Mouse (Mus musculus): ENCODE measurements around the gene Ssbp1.

The Ssbp1 gene

GRCm38 (mm10) chr6:40465710-40466109, 5.4 kb upstream of the Ssbp1 start:
- no peak for DNase-seq (ENCODE audit: low spot score)

- DNase-seq (ENCODE audit: low spot score), result no peak
Observed at GRCm38 (mm10) chr6:40471720-40472010, 513 bp downstream of the Ssbp1 start.

GRCm38 (mm10) chr6:40476132-40476531, 5.0 kb downstream of the Ssbp1 start:
- DNase-seq (ENCODE audit: low spot score), result no peak

- DNase-seq (ENCODE audit: low spot score), result no peak
Observed at GRCm38 (mm10) chr6:40479705-40480104, 8.6 kb downstream of the Ssbp1 start.

GRCm38 (mm10) chr6:40482318-40482717, 11.2 kb downstream of the Ssbp1 start:
- no peak for DNase-seq (ENCODE audit: low spot score)

- DNase-seq (ENCODE audit: low spot score), result no peak
Observed at GRCm38 (mm10) chr6:40490933-40491332, 19.8 kb downstream of the Ssbp1 start, which contains the start of gene Tas2r137. TSS of gene Tas2r137 (plus strand) at chr6:40491233.

GRCm38 (mm10) chr6:40493229-40493628, 22.1 kb downstream of the Ssbp1 start, which contains the start of gene Tas2r108:
TSS of gene Tas2r108 (plus strand) at chr6:40493529.
- DNase-seq (ENCODE audit: low spot score), result no peak

- no peak for DNase-seq (ENCODE audit: low spot score)
Observed at GRCm38 (mm10) chr6:40519408-40519807, 48.3 kb downstream of the Ssbp1 start, which contains the start of gene Prss37. TSS of gene Prss37 (minus strand) at chr6:40519508.

Measured in c-Kit-positive CD71-positive TER-119-positive erythroid progenitor cells, embryonic 14.5 days (primary cell).